Mouse (Mus musculus): ENCODE data around the gene Castor1. TPM values are rescaled to one million over a fixed set of nuclear protein-coding genes. Genes with fewer than 3 reads are reported as not detected.

Gene Castor1
- polyA plus RNA-seq, 1 experiment: not detected

DNA sequence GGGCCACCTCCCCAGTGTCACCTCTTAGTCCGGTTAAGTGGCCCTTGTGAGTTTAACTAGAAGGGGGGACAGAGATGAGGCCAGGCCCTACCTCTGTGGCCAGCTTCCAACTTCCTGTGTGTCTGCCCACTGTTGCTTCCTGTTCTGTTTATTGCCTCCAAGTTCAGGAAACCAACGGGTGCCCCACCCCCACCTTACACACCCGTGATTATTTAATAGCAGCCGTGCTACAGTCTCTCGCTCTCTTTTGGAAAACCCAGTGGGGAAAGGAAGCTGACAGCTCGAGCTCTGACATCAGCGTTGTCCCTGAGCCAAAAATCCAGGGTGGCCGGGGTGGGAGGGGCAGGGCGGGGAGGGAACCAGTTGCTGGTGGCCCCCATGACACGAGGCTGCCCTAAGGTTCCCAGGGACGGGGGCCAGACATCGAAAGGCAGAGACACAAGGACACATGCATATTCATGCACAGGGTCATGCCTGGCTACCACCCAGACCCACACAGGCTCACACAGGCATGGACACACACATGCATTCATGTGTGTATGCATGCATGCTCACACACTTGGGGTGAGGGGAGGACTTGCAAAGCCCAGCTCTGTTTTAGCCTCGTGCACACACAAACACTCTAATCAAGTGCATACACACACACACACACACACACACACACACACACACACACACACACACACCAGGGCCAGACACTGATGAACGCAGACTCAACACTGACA, 42.6 kb downstream of the Castor1 start:
- no peak overlapping the region for H3K4me3 ChIP-seq (ENCODE audit: insufficient read depth, low read depth, low read length)
- 14% methylated on average over 14 of the region's 14 CpGs for WGBS
- no peak for TF ChIP-seq POLR2A (IDR thresholded peaks at IDR 0.05; ENCODE audit: insufficient read depth, low read depth, low read length)
- TF ChIP-seq CTCF (IDR thresholded peaks at IDR 0.05; ENCODE audit: insufficient read depth, low read depth, low read length): no peak
- H3K27ac ChIP-seq (ENCODE audit: insufficient read depth, low read depth, low read length): no peak overlapping the region
- H3K4me1 ChIP-seq (ENCODE audit: control insufficient read depth, insufficient read depth, low read length): peaks cover 30% of the 10 kb centered on the region

- 53% methylated on average over 7 of the region's 7 CpGs for WGBS
Observed at GRCm38 (mm10) chr11:4261188-4261494, 43.1 kb downstream of the Castor1 start.

DNA sequence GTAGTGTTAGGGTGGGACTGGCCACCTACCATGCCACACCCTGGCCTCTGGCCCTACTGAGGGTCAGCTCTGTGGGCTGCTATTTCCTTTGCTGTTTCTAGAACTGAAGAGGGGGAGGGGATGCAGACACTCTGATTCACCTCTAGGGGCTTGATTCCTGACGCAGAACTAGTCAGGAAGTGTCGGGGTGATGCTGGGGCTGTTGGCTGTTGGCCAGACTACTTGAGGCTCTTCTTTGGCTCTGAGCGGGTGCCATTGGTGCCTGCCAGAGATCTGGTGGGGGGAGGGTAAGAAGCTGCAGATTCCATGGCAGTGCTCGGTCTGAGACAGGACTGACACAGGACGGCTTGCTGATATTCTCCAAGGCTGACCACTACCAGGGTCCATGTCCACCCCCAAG, 43.9 kb downstream of the Castor1 start:
- 33% methylated on average over 5 of the region's 5 CpGs for WGBS
- Histone ChIP-seq H3K27ac (ENCODE audit: insufficient read depth, low read depth, low read length) (no peak overlapping the region), H3K4me1 (ENCODE audit: control insufficient read depth, insufficient read depth, low read length) (peaks cover 37% of the 10 kb centered on the region), H3K4me3 (ENCODE audit: insufficient read depth, low read depth, low read length) (no peak overlapping the region)
- TF ChIP-seq POLR2A (IDR thresholded peaks at IDR 0.05; ENCODE audit: insufficient read depth, low read depth, low read length) (no peak), CTCF (IDR thresholded peaks at IDR 0.05; ENCODE audit: insufficient read depth, low read depth, low read length) (0 out of 2 replicates have a peak, but pooled peaks have one; percentile 7)

More at GRCm38 (mm10) chr11:4261188-4261494, 43.1 kb downstream of the Castor1 start:
- Histone ChIP-seq H3K4me1 (ENCODE audit: control insufficient read depth, insufficient read depth, low read length) (peaks cover 30% of the 10 kb centered on the region), H3K4me3 (ENCODE audit: insufficient read depth, low read depth, low read length) (no peak overlapping the region), H3K27ac (ENCODE audit: insufficient read depth, low read depth, low read length) (no peak overlapping the region)
- TF ChIP-seq CTCF (IDR thresholded peaks at IDR 0.05; ENCODE audit: insufficient read depth, low read depth, low read length): peak; percentile 46
- no peak for TF ChIP-seq POLR2A (IDR thresholded peaks at IDR 0.05; ENCODE audit: insufficient read depth, low read depth, low read length)

GRCm38 (mm10) chr11:4262847-4263246, 44.8 kb downstream of the Castor1 start:
- H3K27ac ChIP-seq (ENCODE audit: insufficient read depth, low read depth, low read length): no peak overlapping the region
- peaks cover 37% of the 10 kb centered on the region for H3K4me1 ChIP-seq (ENCODE audit: control insufficient read depth, insufficient read depth, low read length)
- H3K4me3 ChIP-seq (ENCODE audit: insufficient read depth, low read depth, low read length): no peak overlapping the region
- WGBS: 30% methylated on average over 7 of the region's 7 CpGs
- TF ChIP-seq CTCF (IDR thresholded peaks at IDR 0.05; ENCODE audit: insufficient read depth, low read depth, low read length) (no peak), POLR2A (IDR thresholded peaks at IDR 0.05; ENCODE audit: insufficient read depth, low read depth, low read length) (no peak)

DNA sequence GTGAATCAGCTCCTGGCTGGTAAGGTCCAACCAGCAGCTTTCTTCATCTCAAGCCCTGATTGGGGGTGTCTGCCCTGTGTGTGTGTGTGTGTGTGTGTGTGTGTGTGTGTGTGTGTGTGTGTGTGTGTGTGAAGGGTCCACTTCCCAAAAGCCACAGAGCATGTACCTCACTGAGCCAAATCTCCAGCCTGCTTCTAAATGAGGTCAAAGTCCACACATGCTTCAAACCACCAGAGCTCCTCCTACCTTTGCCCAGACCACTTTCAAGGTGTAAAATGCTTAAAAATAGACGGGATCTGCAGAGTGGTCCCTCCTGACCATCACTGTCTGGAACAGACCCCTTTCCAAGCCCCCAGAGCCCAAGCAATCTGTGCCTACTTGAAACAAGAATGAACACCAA, 45.3 kb downstream of the Castor1 start:
- Histone ChIP-seq H3K4me1 (ENCODE audit: control insufficient read depth, insufficient read depth, low read length) (peaks cover 37% of the 10 kb centered on the region), H3K4me3 (ENCODE audit: insufficient read depth, low read depth, low read length) (no peak overlapping the region), H3K27ac (ENCODE audit: insufficient read depth, low read depth, low read length) (no peak overlapping the region)
- no peak for TF ChIP-seq POLR2A (IDR thresholded peaks at IDR 0.05; ENCODE audit: insufficient read depth, low read depth, low read length)
- TF ChIP-seq CTCF (IDR thresholded peaks at IDR 0.05; ENCODE audit: insufficient read depth, low read depth, low read length): no peak
- WGBS: 56% methylated on average over 1 of the region's 1 CpGs

GRCm38 (mm10) chr11:4264066-4264465, 46.0 kb downstream of the Castor1 start:
- 84% methylated on average over 7 of the region's 7 CpGs for WGBS

GRCm38 (mm10) chr11:4266271-4267201, 48.5 kb downstream of the Castor1 start:
- no peak overlapping the region for H3K27ac ChIP-seq (ENCODE audit: insufficient read depth, low read depth, low read length)
- H3K4me1 ChIP-seq (ENCODE audit: control insufficient read depth, insufficient read depth, low read length): peaks cover 25% of the 10 kb centered on the region
- TF ChIP-seq CTCF (IDR thresholded peaks at IDR 0.05; ENCODE audit: insufficient read depth, low read depth, low read length): no peak
- no peak for TF ChIP-seq POLR2A (IDR thresholded peaks at IDR 0.05; ENCODE audit: insufficient read depth, low read depth, low read length)
- 1% methylated on average over 61 of the region's 61 CpGs for WGBS
- H3K4me3 ChIP-seq (ENCODE audit: insufficient read depth, low read depth, low read length): peak overlapping the region; percentile 44

More at GRCm38 (mm10) chr11:4264066-4264465, 46.0 kb downstream of the Castor1 start:
- Histone ChIP-seq H3K4me1 (ENCODE audit: control insufficient read depth, insufficient read depth, low read length) (peaks cover 34% of the 10 kb centered on the region), H3K27ac (ENCODE audit: insufficient read depth, low read depth, low read length) (no peak overlapping the region), H3K4me3 (ENCODE audit: insufficient read depth, low read depth, low read length) (no peak overlapping the region)
- TF ChIP-seq CTCF (IDR thresholded peaks at IDR 0.05; ENCODE audit: insufficient read depth, low read depth, low read length) (no peak), POLR2A (IDR thresholded peaks at IDR 0.05; ENCODE audit: insufficient read depth, low read depth, low read length) (no peak)

DNA sequence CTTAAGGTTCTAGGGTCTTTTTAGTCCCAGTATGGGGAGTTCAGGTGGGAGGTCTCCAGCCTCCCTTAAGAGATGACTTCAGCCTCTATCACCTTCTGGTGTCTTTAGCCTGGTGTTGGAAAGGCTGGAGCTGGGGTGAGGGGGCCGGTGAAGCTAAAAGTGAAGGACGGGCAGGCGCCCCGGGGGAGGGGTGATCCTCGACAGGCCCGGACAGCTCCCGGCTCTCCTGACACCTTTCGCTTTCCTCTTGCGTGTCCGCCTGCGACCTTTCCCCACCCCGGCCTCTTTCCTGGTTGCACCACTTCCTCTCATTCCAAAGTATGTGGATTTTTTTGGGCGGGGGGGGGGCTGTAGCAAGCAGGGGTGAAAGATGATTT, 49.2 kb downstream of the Castor1 start:
- H3K27ac ChIP-seq (ENCODE audit: insufficient read depth, low read depth, low read length): no peak overlapping the region
- H3K4me1 ChIP-seq (ENCODE audit: control insufficient read depth, insufficient read depth, low read length): peaks cover 21% of the 10 kb centered on the region
- 35% methylated on average over 13 of the region's 13 CpGs for WGBS
- no peak overlapping the region for H3K4me3 ChIP-seq (ENCODE audit: insufficient read depth, low read depth, low read length)
- TF ChIP-seq POLR2A (IDR thresholded peaks at IDR 0.05; ENCODE audit: insufficient read depth, low read depth, low read length) (no peak), CTCF (IDR thresholded peaks at IDR 0.05; ENCODE audit: insufficient read depth, low read depth, low read length) (no peak)

GRCm38 (mm10) chr11:4268500-4268899, 50.5 kb downstream of the Castor1 start:
- Histone ChIP-seq H3K4me1 (ENCODE audit: control insufficient read depth, insufficient read depth, low read length) (peaks cover 17% of the 10 kb centered on the region), H3K4me3 (ENCODE audit: insufficient read depth, low read depth, low read length) (no peak overlapping the region), H3K27ac (ENCODE audit: insufficient read depth, low read depth, low read length) (no peak overlapping the region)
- WGBS: 92% methylated on average over 6 of the region's 6 CpGs
- TF ChIP-seq CTCF (IDR thresholded peaks at IDR 0.05; ENCODE audit: insufficient read depth, low read depth, low read length): no peak
- no peak for TF ChIP-seq POLR2A (IDR thresholded peaks at IDR 0.05; ENCODE audit: insufficient read depth, low read depth, low read length)
